ENCODE assay signal across 9 mouse cellular contexts in genomic region chr2:163719616-163720015, GRCm38 (mm10). TPM values are rescaled to one million over a fixed set of nuclear protein-coding genes. Genes with fewer than 3 reads are reported as not detected.
DNase-seq lines count a peak whose midpoint lies in the region; ATAC-seq and TF ChIP-seq lines count a peak whose summit lies in the region.
"Had no signal": no experiment of that assay in that cellular context is flagged by ENCODE, and none has a peak within 500 bp of the region (broad histone marks: within the 10 kb centered on the region; RNA-seq: fewer than 3 reads in every experiment).

No protein-coding gene starts in this region.

- H3K4me2 ChIP-seq in forebrain, embryonic 14.5 days (ENCODE audit: low read length): no peak overlapping the region
- H3K4me2 ChIP-seq in forebrain, embryonic 11.5 days (ENCODE audit: low read depth, low read length, severe bottlenecking): no peak overlapping the region
- H3K4me2 ChIP-seq in lung, embryonic 14.5 days: no peak overlapping the region
- no peak overlapping the region for H3K4me2 ChIP-seq in hindbrain, embryonic 13.5 days
- no peak overlapping the region for H3K4me2 ChIP-seq in midbrain, embryonic 15.5 days

- H3K36me3 ChIP-seq in forebrain, embryonic 14.5 days (ENCODE audit: control insufficient read depth, insufficient read depth, low read length): peaks cover 2% of the 10 kb centered on the region; the same call in 1 of the 2 replicates
- no peaks in the 10 kb centered on the region; the same call in 1 of the 2 replicates for H3K36me3 ChIP-seq in forebrain, embryonic 11.5 days (ENCODE audit: control insufficient read depth, insufficient read depth, low read length)
- peaks cover 20% of the 10 kb centered on the region for H3K36me3 ChIP-seq in lung, embryonic 14.5 days (ENCODE audit: insufficient read depth)
- H3K36me3 ChIP-seq in hindbrain, embryonic 13.5 days: peaks cover 14% of the 10 kb centered on the region
- no peaks in the 10 kb centered on the region for H3K36me3 ChIP-seq in midbrain, embryonic 15.5 days (replicated peaks)

- no peaks in the 10 kb centered on the region for H3K27me3 ChIP-seq in forebrain, embryonic 14.5 days (replicated peaks; ENCODE audit: control insufficient read depth, insufficient read depth, low read length)
- no peaks in the 10 kb centered on the region for H3K27me3 ChIP-seq in forebrain, embryonic 11.5 days (ENCODE audit: control insufficient read depth, insufficient read depth, low read length)
- no peaks in the 10 kb centered on the region for H3K27me3 ChIP-seq in lung, embryonic 14.5 days (ENCODE audit: insufficient read depth, low read length)
- H3K27me3 ChIP-seq in hindbrain, embryonic 13.5 days: no peaks in the 10 kb centered on the region
- no peaks in the 10 kb centered on the region for H3K27me3 ChIP-seq in midbrain, embryonic 15.5 days (replicated peaks)
- H3K27me3 ChIP-seq: megakaryocyte, embryonic 14.5 days had no signal

- no peaks in the 10 kb centered on the region for H3K9me3 ChIP-seq in forebrain, embryonic 14.5 days (replicated peaks; ENCODE audit: control insufficient read depth, low read length)
- H3K9me3 ChIP-seq in forebrain, embryonic 11.5 days (ENCODE audit: control insufficient read depth, low read length): no peaks in the 10 kb centered on the region
- no peaks in the 10 kb centered on the region for H3K9me3 ChIP-seq in lung, embryonic 14.5 days (ENCODE audit: low read depth, low read length)
- no peaks in the 10 kb centered on the region for H3K9me3 ChIP-seq in hindbrain, embryonic 13.5 days
- no peaks in the 10 kb centered on the region for H3K9me3 ChIP-seq in midbrain, embryonic 15.5 days
- H3K9me3 ChIP-seq: megakaryocyte, embryonic 14.5 days had no signal

- WGBS in forebrain, embryonic 14.5 days: 44% methylated on average over 4 of the region's 4 CpGs
- WGBS in forebrain, embryonic 11.5 days: 46% methylated on average over 4 of the region's 4 CpGs
- 47% methylated on average over 4 of the region's 4 CpGs for WGBS in lung, embryonic 14.5 days
- 41% methylated on average over 4 of the region's 4 CpGs for WGBS in hindbrain, embryonic 13.5 days
- 44% methylated on average over 4 of the region's 4 CpGs for WGBS in midbrain, embryonic 15.5 days

- H3K9ac ChIP-seq in forebrain, embryonic 14.5 days (ENCODE audit: low read length): no peak overlapping the region
- no peak overlapping the region for H3K9ac ChIP-seq in forebrain, embryonic 11.5 days (ENCODE audit: low read length)
- H3K9ac ChIP-seq in lung, embryonic 14.5 days: no peak overlapping the region
- peak overlapping the region; percentile 43; the same call in 1 of the 2 replicates for H3K9ac ChIP-seq in hindbrain, embryonic 13.5 days
- no peak overlapping the region for H3K9ac ChIP-seq in midbrain, embryonic 15.5 days

- H3K27ac ChIP-seq in forebrain, embryonic 14.5 days (ENCODE audit: low read depth, low read length): peak overlapping the region; percentile 27; the same call in 1 of the 2 replicates
- H3K27ac ChIP-seq in forebrain, embryonic 11.5 days (ENCODE audit: low read depth, low read length): no peak overlapping the region
- H3K27ac ChIP-seq in lung, embryonic 14.5 days (ENCODE audit: low read depth): no peak overlapping the region
- 0 out of 2 replicates have a peak overlapping the region, but pooled peaks have one; percentile 18 for H3K27ac ChIP-seq in hindbrain, embryonic 13.5 days
- H3K27ac ChIP-seq in midbrain, embryonic 15.5 days: no peak overlapping the region

- no peak for TF ChIP-seq CTCF in lung, embryonic 14.5 days (IDR thresholded peaks at IDR 0.05; ENCODE audit: low read depth)

- H3K4me1 ChIP-seq in forebrain, embryonic 14.5 days (ENCODE audit: control insufficient read depth, insufficient read depth, low read length): peaks cover 9% of the 10 kb centered on the region
- peaks cover 8% of the 10 kb centered on the region; the same call in 1 of the 2 replicates for H3K4me1 ChIP-seq in forebrain, embryonic 11.5 days (replicated peaks; ENCODE audit: control insufficient read depth, insufficient read depth, low read length)
- H3K4me1 ChIP-seq in lung, embryonic 14.5 days (ENCODE audit: insufficient read depth): no peaks in the 10 kb centered on the region
- peaks cover 49% of the 10 kb centered on the region for H3K4me1 ChIP-seq in hindbrain, embryonic 13.5 days (replicated peaks)
- H3K4me1 ChIP-seq in midbrain, embryonic 15.5 days: peaks cover 33% of the 10 kb centered on the region

- H3K4me3 ChIP-seq in forebrain, embryonic 14.5 days (ENCODE audit: low read depth, low read length): no peak overlapping the region
- no peak overlapping the region for H3K4me3 ChIP-seq in forebrain, embryonic 11.5 days (ENCODE audit: low read depth, low read length)
- no peak overlapping the region for H3K4me3 ChIP-seq in lung, embryonic 14.5 days (ENCODE audit: low read depth, low read length)
- H3K4me3 ChIP-seq in hindbrain, embryonic 13.5 days: no peak overlapping the region
- H3K4me3 ChIP-seq in midbrain, embryonic 15.5 days: no peak overlapping the region

- no peak for DNase-seq in forebrain, embryonic 14.5 days (ENCODE audit: low spot score)
- no peak for DNase-seq in forebrain, embryonic 11.5 days (ENCODE audit: low spot score)
- no peak for DNase-seq in lung, embryonic 14.5 days
- DNase-seq in lung, postnatal 25 days (ENCODE audit: low spot score): no peak
- no peak for DNase-seq in adrenal gland, postnatal 10 days
- DNase-seq in ovary, postnatal 14 days (ENCODE audit: low spot score): no peak

- peak; percentile 27 for ATAC-seq in forebrain, embryonic 14.5 days
- ATAC-seq in forebrain, embryonic 11.5 days (replicated peaks; ENCODE audit: low FRiP score): no peak
- ATAC-seq in lung, embryonic 14.5 days (ENCODE audit: insufficient read depth): 0 out of 2 replicates have a peak, but pooled peaks have one; percentile 6
- peak; percentile 33 for ATAC-seq in hindbrain, embryonic 13.5 days (ENCODE audit: low FRiP score)
- peak; percentile 17; the same call in 1 of the 2 replicates for ATAC-seq in midbrain, embryonic 15.5 days (replicated peaks)

RNA-seq across cellular contexts. Expression of gene Ada, which starts 30.4 kb away (rescaled TPM):
- polyA plus RNA-seq in forebrain, embryonic 14.5 days (2014; fragmentation: Nextera tagmentation; extraction: Ambion mirVana): 4.5 and 5.5 TPM in 2 replicates
- 8.1 and 10.1 TPM in 2 replicates for polyA plus RNA-seq in forebrain, embryonic 11.5 days (2014; fragmentation: Nextera tagmentation; extraction: Ambion mirVana)
- polyA plus RNA-seq in lung, embryonic 14.5 days (2014; fragmentation: Nextera tagmentation; extraction: Ambion mirVana): 9.5 and 9.9 TPM in 2 replicates
- polyA plus RNA-seq in hindbrain, embryonic 13.5 days (2015; fragmentation: Nextera tagmentation; extraction: Ambion mirVana): 2.8 and 3.2 TPM in 2 replicates
- 3.9 TPM in 2 replicates for polyA plus RNA-seq in midbrain, embryonic 15.5 days (2015; fragmentation: Nextera tagmentation; extraction: Ambion mirVana)
- 1 to 10 TPM; 3.8 to 4.0 TPM for total RNA-seq in adrenal gland, postnatal 10 days (2021)

Comparison
In these comparisons a context has a peak if more than half of its experiments do, and no peak if none do; other contexts are left out.
1. H3K27ac ChIP-seq: peak in forebrain, embryonic 14.5 days (single experiment) and hindbrain, embryonic 13.5 days (single experiment); none in forebrain, embryonic 11.5 days (single experiment), lung, embryonic 14.5 days (single experiment) and midbrain, embryonic 15.5 days (single experiment).